Mouse (Mus musculus): ENCODE results near the gene Acbd3. TPM values are rescaled to one million over a fixed set of nuclear protein-coding genes. Genes with fewer than 3 reads are reported as not detected.

The Acbd3 gene
- polyA plus RNA-seq, 1 experiment from 2014 or later = 27.9 TPM

GRCm38 (mm10) chr1:180763307-180763706 lies 37.5 kb downstream of the Acbd3 start:
- Histone ChIP-seq H3K4me2 (peak overlapping the region; percentile 78), H3K9ac (peak overlapping the region; percentile 33; the same call in 1 of the 2 replicates), H3K27me3 (no peaks in the 10 kb centered on the region), H3K4me3 (peak overlapping the region; percentile 42), H3K36me3 (no peaks in the 10 kb centered on the region), H3K9me3 (no peaks in the 10 kb centered on the region), H3K27ac (no peak overlapping the region), H3K4me1 (peaks cover 21% of the 10 kb centered on the region)
- no peak for ATAC-seq (ENCODE audit: insufficient number of reproducible peaks, low FRiP score, low TSS enrichment, low read depth)
- 16% methylated on average over 14 of the region's 14 CpGs for WGBS

GRCm38 (mm10) chr1:180763828-180764227 lies 38.0 kb downstream of the Acbd3 start:
- Histone ChIP-seq H3K4me2 (peak overlapping the region; percentile 78), H3K36me3 (no peaks in the 10 kb centered on the region), H3K27me3 (no peaks in the 10 kb centered on the region), H3K27ac (no peak overlapping the region), H3K9ac (peak overlapping the region; percentile 33; the same call in 1 of the 2 replicates), H3K4me3 (peak overlapping the region; percentile 42), H3K4me1 (peaks cover 26% of the 10 kb centered on the region), H3K9me3 (no peaks in the 10 kb centered on the region)
- ATAC-seq (ENCODE audit: insufficient number of reproducible peaks, low FRiP score, low TSS enrichment, low read depth) = peak; percentile 71; the same call in 1 of the 2 replicates
- under 1% methylated on average over 11 of the region's 11 CpGs for WGBS

- 65% methylated on average over 5 of the region's 5 CpGs for WGBS
- no peak for ATAC-seq (ENCODE audit: insufficient number of reproducible peaks, low FRiP score, low TSS enrichment, low read depth)
- H3K4me3 ChIP-seq = no peak overlapping the region
Observed at GRCm38 (mm10) chr1:180765393-180765792, 39.5 kb downstream of the Acbd3 start.

GRCm38 (mm10) chr1:180766557-180766956 lies 40.7 kb downstream of the Acbd3 start:
- no peaks in the 10 kb centered on the region for H3K27me3 ChIP-seq
- H3K4me2 ChIP-seq = no peak overlapping the region
- no peaks in the 10 kb centered on the region for H3K9me3 ChIP-seq
- no peak overlapping the region for H3K27ac ChIP-seq
- peaks cover 27% of the 10 kb centered on the region for H3K4me1 ChIP-seq
- no peak for ATAC-seq (ENCODE audit: insufficient number of reproducible peaks, low FRiP score, low TSS enrichment, low read depth)
- no peak overlapping the region for H3K9ac ChIP-seq
- WGBS = 61% methylated on average over 5 of the region's 5 CpGs
- no peak overlapping the region for H3K4me3 ChIP-seq
- no peaks in the 10 kb centered on the region for H3K36me3 ChIP-seq

More at GRCm38 (mm10) chr1:180765393-180765792, 39.5 kb downstream of the Acbd3 start:
- no peaks in the 10 kb centered on the region for H3K36me3 ChIP-seq
- H3K27ac ChIP-seq = no peak overlapping the region
- H3K4me1 ChIP-seq = peaks cover 27% of the 10 kb centered on the region
- no peak overlapping the region for H3K4me2 ChIP-seq
- H3K9ac ChIP-seq = no peak overlapping the region
- H3K9me3 ChIP-seq = no peaks in the 10 kb centered on the region
- no peaks in the 10 kb centered on the region for H3K27me3 ChIP-seq

- Histone ChIP-seq H3K9me3 (no peaks in the 10 kb centered on the region), H3K9ac (peak overlapping the region; percentile 60), H3K36me3 (no peaks in the 10 kb centered on the region), H3K27ac (peak overlapping the region; percentile 77), H3K4me3 (peak overlapping the region; percentile 55), H3K4me2 (peak overlapping the region; percentile 85), H3K27me3 (no peaks in the 10 kb centered on the region), H3K4me1 (peaks cover 27% of the 10 kb centered on the region)
- WGBS = 19% methylated on average over 10 of the region's 10 CpGs
- no peak; the same call in 1 of the 2 replicates for ATAC-seq (ENCODE audit: insufficient number of reproducible peaks, low FRiP score, low TSS enrichment, low read depth)
Observed at GRCm38 (mm10) chr1:180767541-180768333, 41.9 kb downstream of the Acbd3 start.

GRCm38 (mm10) chr1:180768334-180769168 lies 42.7 kb downstream of the Acbd3 start:
- Histone ChIP-seq H3K4me1 (peaks cover 22% of the 10 kb centered on the region), H3K27me3 (no peaks in the 10 kb centered on the region), H3K9me3 (no peaks in the 10 kb centered on the region), H3K4me2 (peak overlapping the region; percentile 85), H3K4me3 (peak overlapping the region; percentile 55), H3K9ac (peak overlapping the region; percentile 60), H3K36me3 (no peaks in the 10 kb centered on the region), H3K27ac (peak overlapping the region; percentile 77)
- 5% methylated on average over 37 of the region's 37 CpGs for WGBS
- ATAC-seq (ENCODE audit: insufficient number of reproducible peaks, low FRiP score, low TSS enrichment, low read depth) = peak; percentile 79

- ATAC-seq (ENCODE audit: insufficient number of reproducible peaks, low FRiP score, low TSS enrichment, low read depth) = no peak
- no peaks in the 10 kb centered on the region for H3K27me3 ChIP-seq
- H3K4me3 ChIP-seq = no peak overlapping the region
- H3K4me2 ChIP-seq = no peak overlapping the region
- H3K27ac ChIP-seq = no peak overlapping the region
- 77% methylated on average over 5 of the region's 5 CpGs for WGBS
- H3K9ac ChIP-seq = no peak overlapping the region
- H3K9me3 ChIP-seq = no peaks in the 10 kb centered on the region
- no peaks in the 10 kb centered on the region for H3K36me3 ChIP-seq
- peaks cover 33% of the 10 kb centered on the region for H3K4me1 ChIP-seq
Observed at GRCm38 (mm10) chr1:180771306-180771705, 45.5 kb downstream of the Acbd3 start.

- 54% methylated on average over 4 of the region's 4 CpGs for WGBS
Observed at GRCm38 (mm10) chr1:180771722-180772121, 45.9 kb downstream of the Acbd3 start.

GRCm38 (mm10) chr1:180772291-180772690 lies 46.4 kb downstream of the Acbd3 start:
- Histone ChIP-seq H3K27ac (no peak overlapping the region), H3K4me2 (no peak overlapping the region), H3K27me3 (no peaks in the 10 kb centered on the region), H3K4me1 (peaks cover 37% of the 10 kb centered on the region), H3K9ac (no peak overlapping the region), H3K4me3 (no peak overlapping the region), H3K36me3 (no peaks in the 10 kb centered on the region), H3K9me3 (no peaks in the 10 kb centered on the region)
- WGBS = 90% methylated on average over 3 of the region's 3 CpGs
- no peak for ATAC-seq (ENCODE audit: insufficient number of reproducible peaks, low FRiP score, low TSS enrichment, low read depth)

More at GRCm38 (mm10) chr1:180771722-180772121, 45.9 kb downstream of the Acbd3 start:
- H3K9ac ChIP-seq = no peak overlapping the region
- H3K4me2 ChIP-seq = no peak overlapping the region
- no peak overlapping the region for H3K4me3 ChIP-seq
- H3K36me3 ChIP-seq = no peaks in the 10 kb centered on the region
- H3K4me1 ChIP-seq = peaks cover 37% of the 10 kb centered on the region
- no peak overlapping the region for H3K27ac ChIP-seq
- no peaks in the 10 kb centered on the region for H3K9me3 ChIP-seq
- H3K27me3 ChIP-seq = no peaks in the 10 kb centered on the region
- ATAC-seq (ENCODE audit: insufficient number of reproducible peaks, low FRiP score, low TSS enrichment, low read depth) = no peak

- H3K4me1 ChIP-seq = peaks cover 23% of the 10 kb centered on the region
- no peaks in the 10 kb centered on the region for H3K36me3 ChIP-seq
- no peak overlapping the region for H3K27ac ChIP-seq
- no peaks in the 10 kb centered on the region for H3K27me3 ChIP-seq
- H3K4me3 ChIP-seq = no peak overlapping the region
- H3K4me2 ChIP-seq = no peak overlapping the region
- WGBS = 69% methylated on average over 3 of the region's 3 CpGs
- no peaks in the 10 kb centered on the region for H3K9me3 ChIP-seq
- H3K9ac ChIP-seq = no peak overlapping the region
- ATAC-seq (ENCODE audit: insufficient number of reproducible peaks, low FRiP score, low TSS enrichment, low read depth) = no peak
Observed at GRCm38 (mm10) chr1:180774664-180775063, 48.8 kb downstream of the Acbd3 start.

- Histone ChIP-seq H3K4me1 (peaks cover 23% of the 10 kb centered on the region), H3K27ac (no peak overlapping the region), H3K9ac (no peak overlapping the region), H3K36me3 (no peaks in the 10 kb centered on the region), H3K27me3 (no peaks in the 10 kb centered on the region), H3K4me2 (no peak overlapping the region), H3K4me3 (no peak overlapping the region), H3K9me3 (no peaks in the 10 kb centered on the region)
- WGBS = 79% methylated on average over 10 of the region's 10 CpGs
- no peak for ATAC-seq (ENCODE audit: insufficient number of reproducible peaks, low FRiP score, low TSS enrichment, low read depth)
Observed at GRCm38 (mm10) chr1:180775317-180775716, 49.5 kb downstream of the Acbd3 start.

Data from limb, embryonic 15.5 days (tissue).